Mouse (Mus musculus) CH12.LX (cell line): ENCODE data around the gene Svep1.

Experiments
- MXI1 ChIP-seq: IDR thresholded peaks from 2 replicates; pipeline ENCODE4 v1.6.1; 2011; ENCODE audit warnings: mild to moderate bottlenecking, low read depth, low read length, improper control_type of control experiment
- USF1 ChIP-seq: IDR thresholded peaks from 2 replicates; pipeline ENCODE4 v1.6.1; 2014; ENCODE audit warnings: low read depth, mild to moderate bottlenecking, inconsistent platforms, low read length, improper control_type of control experiment

DNA sequence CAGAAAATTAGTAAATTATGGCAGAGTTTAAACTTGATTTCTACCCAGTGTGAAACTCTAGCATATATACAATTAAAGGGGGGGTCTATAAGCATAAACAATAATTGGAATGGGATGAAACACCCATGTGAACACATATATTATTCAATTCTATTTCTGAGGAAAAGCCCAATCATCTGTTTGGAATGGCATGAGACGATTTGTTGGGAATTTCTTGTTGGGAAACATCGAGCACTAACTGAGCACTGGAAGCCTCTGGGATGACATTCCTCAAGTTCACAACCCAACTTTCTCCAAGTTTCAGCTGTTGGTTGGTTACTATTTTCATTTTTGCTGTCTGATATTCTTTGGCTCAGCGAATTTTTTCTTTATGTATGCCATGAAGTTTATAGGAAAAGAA, 21.3 kb downstream of the Svep1 start:
- TF ChIP-seq MXI1 (no peak), USF1 (no peak)
